Mouse (Mus musculus) urinary bladder, postnatal 0 days (tissue): ENCODE measurements around the gene Vta1. TPM values are rescaled to one million over a fixed set of nuclear protein-coding genes. Genes with fewer than 3 reads are reported as not detected.

Experiments used
- polyA plus RNA-seq: library from polyadenylated mRNA; unstranded; fragments of >200 nt; fragmentation: Nextera tagmentation; extraction: Ambion mirVana; gene quantifications from 2 replicates; pipeline ENCODE4 v1.2.1, GENCODE M21; 2015

Gene Vta1
- 80.4 and 81.1 TPM in 2 replicates for polyA plus RNA-seq

GRCm38 (mm10) chr10:14705072-14706066, at the start of gene Vta1, which contains the start of gene Nmbr:
Gene Vta1 (minus strand): TSS chr10:14705560.
Gene Nmbr (plus strand): TSS chr10:14705591.

GRCm38 (mm10) chr10:14718114-14718513, 12.8 kb upstream of the Vta1 start, which contains the start of gene Gje1:
Gene Gje1 (minus strand): TSS chr10:14718214.

Other genes with a start within 250 kb of the Vta1 start
- gene Adgrg6, start 159.9 kb downstream of the Vta1 start, polyA plus RNA-seq = 7.2 and 9.4 TPM in 2 replicates
- not detected in 2 replicates for gene Nmbr, start within 50 bp of the Vta1 start, polyA plus RNA-seq
- gene Gje1, start 12.7 kb upstream of the Vta1 start, polyA plus RNA-seq = not detected in 2 replicates